Mouse (Mus musculus): Measurements from ENCODE around the gene Mbd5. TPM values are rescaled to one million over a fixed set of nuclear protein-coding genes. Genes with fewer than 3 reads are reported as not detected.

Gene Mbd5
- polyA plus RNA-seq, 1 experiment from 2014 or later = 40.2 TPM

DNA sequence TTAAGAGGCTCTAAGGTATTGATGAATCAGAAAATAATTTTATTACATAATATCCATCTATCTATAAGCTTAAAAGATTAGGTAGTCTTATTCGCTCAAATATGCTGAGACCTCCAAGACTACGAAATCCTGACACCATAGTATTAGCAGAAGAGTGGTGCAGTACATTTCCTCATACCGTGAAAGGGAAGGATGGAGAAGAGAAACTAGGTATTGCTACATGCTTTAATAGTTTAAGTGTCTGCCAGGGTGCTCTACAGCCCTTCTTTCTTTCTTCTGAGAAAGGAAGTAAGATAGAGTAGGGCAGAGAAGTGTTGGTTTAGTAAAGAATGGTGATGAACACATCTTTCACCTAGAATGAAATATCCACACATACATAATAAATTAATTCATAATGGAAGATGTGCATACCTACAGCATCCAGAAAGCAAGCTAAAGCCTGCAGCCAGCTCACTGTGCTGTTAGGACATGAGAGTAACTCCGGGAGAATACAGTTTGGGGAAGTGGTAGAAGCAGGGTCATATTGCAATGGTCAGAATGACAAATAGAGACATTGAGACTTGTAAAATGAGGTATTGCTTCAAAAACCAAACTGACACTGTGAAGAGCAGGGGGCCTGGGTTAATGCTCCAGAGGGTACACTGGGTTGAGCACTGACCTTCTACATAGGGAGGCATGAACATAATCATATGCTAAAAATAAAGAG lies 326.9 kb downstream of the Mbd5 start:
- WGBS = 91% methylated on average over 4 of the region's 4 CpGs
- peaks cover 17% of the 10 kb centered on the region for H3K36me3 ChIP-seq
- no peak overlapping the region for H3K4me2 ChIP-seq (replicated peaks)
- no peak overlapping the region for H3K9ac ChIP-seq (replicated peaks)
- H3K4me1 ChIP-seq (replicated peaks) = peaks cover 10% of the 10 kb centered on the region
- ATAC-seq = no peak
- H3K9me3 ChIP-seq = no peaks in the 10 kb centered on the region
- H3K4me3 ChIP-seq (replicated peaks) = no peak overlapping the region
- no peak overlapping the region for H3K27ac ChIP-seq
- no peaks in the 10 kb centered on the region for H3K27me3 ChIP-seq

DNA sequence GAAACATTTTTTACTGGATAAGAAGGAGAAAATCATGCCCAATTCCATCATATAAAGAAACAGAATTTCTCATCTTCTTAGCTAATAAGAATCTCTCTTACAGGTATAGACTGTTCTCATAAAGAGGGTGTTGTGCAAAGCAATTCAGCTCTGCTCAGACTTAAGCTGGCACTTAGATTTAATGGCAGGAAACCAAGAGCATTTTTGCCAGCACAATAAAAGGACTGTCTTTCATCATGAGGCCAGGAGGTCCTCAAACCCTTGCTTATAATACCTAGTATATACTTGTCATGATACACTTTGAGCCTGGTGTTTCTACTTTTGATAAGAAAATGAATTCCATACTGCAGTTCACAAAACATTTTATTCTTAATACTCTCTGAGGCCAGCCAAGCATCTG lies 331.2 kb downstream of the Mbd5 start:
- H3K36me3 ChIP-seq = peaks cover 17% of the 10 kb centered on the region
- no peak for ATAC-seq
- H3K27me3 ChIP-seq = no peaks in the 10 kb centered on the region
- no peak overlapping the region for H3K4me2 ChIP-seq (replicated peaks)
- no peak overlapping the region for H3K4me3 ChIP-seq (replicated peaks)
- no peak overlapping the region for H3K9ac ChIP-seq (replicated peaks)
- H3K27ac ChIP-seq = no peak overlapping the region
- H3K9me3 ChIP-seq = no peaks in the 10 kb centered on the region
- no peaks in the 10 kb centered on the region for H3K4me1 ChIP-seq (replicated peaks)

DNA sequence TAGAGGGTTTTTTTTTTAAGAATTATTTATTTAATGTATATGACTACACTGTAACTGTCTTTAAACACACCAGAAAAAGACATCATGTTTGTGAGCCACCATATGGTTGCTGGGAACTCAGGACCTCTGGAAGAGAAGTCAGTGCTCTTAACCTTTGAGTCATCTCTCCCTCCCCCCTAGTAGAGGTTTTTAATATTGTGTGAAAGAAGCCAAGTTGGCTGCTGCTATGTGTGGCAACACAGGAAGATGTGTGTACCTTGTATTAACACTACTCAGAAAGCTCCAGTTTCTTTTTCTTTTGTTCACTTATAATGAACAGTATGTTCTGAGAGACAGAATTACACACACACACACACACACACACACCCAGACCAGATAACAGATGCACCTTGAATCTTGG lies 334.3 kb downstream of the Mbd5 start:
- no peak overlapping the region for H3K4me3 ChIP-seq (replicated peaks)
- peaks cover 6% of the 10 kb centered on the region for H3K4me1 ChIP-seq (replicated peaks)
- no peak overlapping the region for H3K4me2 ChIP-seq (replicated peaks)
- no peak for ATAC-seq
- H3K9ac ChIP-seq (replicated peaks) = no peak overlapping the region
- no peaks in the 10 kb centered on the region for H3K9me3 ChIP-seq
- no peak overlapping the region for H3K27ac ChIP-seq
- peaks cover 9% of the 10 kb centered on the region for H3K36me3 ChIP-seq
- no peaks in the 10 kb centered on the region for H3K27me3 ChIP-seq

DNA sequence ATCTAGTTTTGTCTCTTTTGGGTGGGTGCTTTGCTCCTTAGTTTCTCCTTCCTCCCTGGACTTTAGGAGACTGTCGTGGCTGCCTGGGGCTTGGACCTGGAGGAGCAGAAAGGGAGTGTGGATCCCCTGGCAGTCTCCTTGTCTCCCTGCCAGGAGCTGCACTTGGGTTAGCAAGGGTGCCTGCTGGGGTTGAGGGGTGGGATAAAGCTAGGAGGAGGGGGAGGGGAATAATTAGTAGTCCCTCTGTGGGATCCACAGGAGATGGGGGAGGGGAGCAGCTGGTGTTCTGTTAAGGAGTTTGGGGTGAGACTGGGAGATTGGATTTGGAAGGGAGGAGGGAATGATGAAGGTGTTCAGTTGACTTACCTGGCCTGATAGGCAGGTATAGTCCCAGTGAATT lies 337.7 kb downstream of the Mbd5 start:
- H3K4me3 ChIP-seq (replicated peaks) = no peak overlapping the region
- H3K27ac ChIP-seq = no peak overlapping the region
- H3K4me2 ChIP-seq (replicated peaks) = no peak overlapping the region
- H3K4me1 ChIP-seq (replicated peaks) = peaks cover 6% of the 10 kb centered on the region
- H3K9ac ChIP-seq (replicated peaks) = no peak overlapping the region
- WGBS = 6% methylated on average over 1 of the region's 1 CpGs
- peaks cover 11% of the 10 kb centered on the region for H3K36me3 ChIP-seq
- no peaks in the 10 kb centered on the region for H3K27me3 ChIP-seq
- no peak for ATAC-seq
- H3K9me3 ChIP-seq = no peaks in the 10 kb centered on the region

DNA sequence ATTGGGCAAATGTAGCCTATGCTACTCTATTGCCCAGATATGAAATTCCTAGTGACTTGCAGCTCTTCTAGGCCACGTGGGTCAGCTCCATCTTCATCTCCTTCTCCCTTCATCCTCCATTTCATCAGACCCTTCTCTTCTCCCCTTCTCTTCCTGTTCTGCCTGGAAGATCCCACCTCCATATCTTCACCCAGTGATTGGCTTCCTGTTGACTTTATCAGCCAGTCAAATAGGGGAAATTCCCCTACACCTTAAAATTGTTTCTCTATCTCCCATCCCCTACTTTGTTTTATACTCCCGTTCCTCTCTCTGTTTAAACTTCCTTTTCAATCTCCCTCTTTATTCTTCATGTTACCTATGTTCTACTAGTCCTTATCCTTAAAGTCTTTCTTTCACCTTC lies 342.4 kb downstream of the Mbd5 start:
- WGBS = 85% methylated on average over 2 of the region's 2 CpGs
- no peaks in the 10 kb centered on the region for H3K9me3 ChIP-seq

DNA sequence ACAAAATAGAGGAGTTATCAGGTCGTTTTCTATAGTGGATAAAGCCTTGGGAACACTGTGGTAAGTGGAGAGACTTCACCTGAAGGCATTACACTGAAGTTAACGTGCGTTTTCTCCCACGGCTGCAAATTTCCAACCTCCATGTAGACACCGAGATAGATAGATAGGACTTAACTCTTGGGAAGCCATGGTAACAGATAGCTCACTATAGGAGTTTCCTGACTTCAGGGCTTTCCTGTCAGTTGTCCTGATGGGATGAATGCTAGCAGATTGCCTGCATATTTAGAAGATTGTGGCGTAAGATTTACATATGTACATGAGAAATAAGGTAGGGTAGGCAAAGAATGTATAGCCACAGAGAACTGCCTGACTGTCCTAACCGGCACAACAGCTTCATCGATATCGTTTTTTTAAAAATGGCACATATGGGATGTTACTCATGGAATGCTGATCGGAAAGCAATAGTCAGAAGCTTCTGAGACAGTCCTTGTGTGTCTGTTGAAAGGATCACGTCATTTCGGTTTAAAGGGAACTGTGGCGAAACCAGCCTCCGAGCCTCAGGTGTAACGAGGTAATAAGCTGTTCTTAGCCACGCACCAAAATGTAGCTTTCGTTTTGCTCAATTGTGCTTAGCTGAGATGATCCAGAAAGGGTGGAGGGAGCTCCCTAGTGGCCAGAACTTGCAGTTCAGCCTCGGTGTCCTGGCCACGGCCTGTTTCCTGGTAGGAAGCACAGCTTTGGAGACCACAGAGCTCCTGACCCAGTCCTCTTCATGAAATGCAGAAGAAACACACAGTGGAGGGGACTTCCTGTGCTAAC lies 363.5 kb downstream of the Mbd5 start:
- H3K27me3 ChIP-seq = no peaks in the 10 kb centered on the region
- H3K36me3 ChIP-seq = no peaks in the 10 kb centered on the region; the same call in 1 of the 2 replicates
- peak overlapping the region; percentile 41 for H3K4me2 ChIP-seq (replicated peaks)
- peak; percentile 91 for ATAC-seq
- WGBS = 48% methylated on average over 19 of the region's 19 CpGs
- no peak overlapping the region for H3K9ac ChIP-seq (replicated peaks)
- peaks cover 4% of the 10 kb centered on the region; the same call in 1 of the 2 replicates for H3K4me1 ChIP-seq (replicated peaks)
- peak overlapping the region; percentile 16 for H3K4me3 ChIP-seq (replicated peaks)
- H3K9me3 ChIP-seq = no peaks in the 10 kb centered on the region
- H3K27ac ChIP-seq = no peak overlapping the region

More for the DNA sequence above, 342.4 kb downstream of the Mbd5 start:
- Histone ChIP-seq H3K9ac (replicated peaks) (no peak overlapping the region), H3K27me3 (no peaks in the 10 kb centered on the region), H3K36me3 (peaks cover 11% of the 10 kb centered on the region), H3K27ac (no peak overlapping the region), H3K4me1 (replicated peaks) (peaks cover 6% of the 10 kb centered on the region), H3K4me2 (replicated peaks) (no peak overlapping the region), H3K4me3 (replicated peaks) (no peak overlapping the region)
- no peak for ATAC-seq

DNA sequence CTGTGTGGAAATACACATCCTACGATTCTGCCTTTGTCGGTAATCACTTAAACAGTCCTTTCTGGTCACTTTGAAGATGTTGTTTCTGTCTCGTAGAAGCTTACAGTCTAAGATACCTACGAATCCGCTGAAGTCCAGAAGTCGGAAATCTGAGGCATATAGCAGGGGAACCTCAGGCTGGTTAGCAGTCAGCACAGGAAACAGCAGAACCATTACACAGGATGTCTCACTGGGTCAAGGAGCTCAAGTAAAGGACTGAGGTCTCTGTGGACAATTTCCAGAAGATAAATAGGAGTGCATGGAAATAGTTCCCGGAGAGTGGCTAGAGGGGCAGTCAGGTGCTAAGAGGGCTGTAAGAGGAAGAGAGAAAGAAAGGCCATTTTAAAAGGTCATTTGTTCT lies 384.3 kb downstream of the Mbd5 start:
- Histone ChIP-seq H3K36me3 (no peaks in the 10 kb centered on the region), H3K27ac (no peak overlapping the region), H3K9ac (replicated peaks) (no peak overlapping the region), H3K4me3 (replicated peaks) (no peak overlapping the region), H3K4me2 (replicated peaks) (no peak overlapping the region), H3K9me3 (no peaks in the 10 kb centered on the region), H3K27me3 (no peaks in the 10 kb centered on the region), H3K4me1 (replicated peaks) (no peaks in the 10 kb centered on the region)
- WGBS = 94% methylated on average over 7 of the region's 7 CpGs
- ATAC-seq = no peak

DNA sequence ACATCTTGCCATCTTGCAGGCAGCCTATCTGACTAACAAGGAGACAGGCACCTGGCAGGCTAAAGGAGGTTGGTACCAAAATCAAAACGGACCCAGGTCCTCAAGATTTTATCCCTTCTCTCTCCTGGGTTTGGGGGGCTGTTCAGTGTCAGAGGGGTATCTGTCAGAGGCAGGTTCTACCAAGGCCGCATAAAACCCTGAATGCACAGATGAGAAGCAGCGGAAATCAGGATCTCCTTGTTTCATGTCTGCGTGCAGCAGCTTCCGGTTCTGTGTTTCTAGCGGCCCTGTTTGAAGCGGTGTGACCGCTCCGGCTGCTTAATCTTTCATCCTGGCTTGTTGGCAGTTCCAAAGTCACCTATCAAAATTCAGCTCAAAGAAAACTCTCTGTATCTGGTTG lies 386.0 kb downstream of the Mbd5 start:
- Histone ChIP-seq H3K4me2 (replicated peaks) (no peak overlapping the region), H3K9ac (replicated peaks) (no peak overlapping the region), H3K9me3 (no peaks in the 10 kb centered on the region), H3K27ac (no peak overlapping the region), H3K4me3 (replicated peaks) (no peak overlapping the region), H3K36me3 (no peaks in the 10 kb centered on the region), H3K27me3 (no peaks in the 10 kb centered on the region), H3K4me1 (replicated peaks) (no peaks in the 10 kb centered on the region)
- no peak for ATAC-seq
- 88% methylated on average over 9 of the region's 9 CpGs for WGBS

DNA sequence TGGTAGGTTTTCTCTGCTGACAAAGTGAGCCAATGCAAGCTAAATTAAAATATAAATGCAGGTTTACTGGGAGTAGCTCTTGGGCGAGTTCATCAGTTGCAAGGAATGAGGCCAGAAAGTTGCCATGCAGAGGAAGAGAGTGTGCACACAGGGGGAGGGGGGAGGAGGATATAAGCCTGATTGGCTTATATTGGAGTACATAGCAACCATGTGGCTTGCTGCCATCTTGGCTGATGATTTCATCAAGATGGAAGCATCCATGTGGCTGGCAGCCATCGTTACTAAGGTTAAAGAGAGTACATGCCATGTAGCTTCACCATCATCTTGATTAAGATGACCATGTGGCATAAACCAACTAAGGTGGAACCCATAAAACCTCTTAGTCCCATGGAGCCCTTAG lies 395.0 kb downstream of the Mbd5 start:
- no peak overlapping the region for H3K9ac ChIP-seq (replicated peaks)
- ATAC-seq = no peak
- H3K4me3 ChIP-seq (replicated peaks) = no peak overlapping the region
- WGBS = 83% methylated on average over 2 of the region's 2 CpGs
- H3K9me3 ChIP-seq = no peaks in the 10 kb centered on the region
- no peaks in the 10 kb centered on the region for H3K27me3 ChIP-seq
- H3K36me3 ChIP-seq = no peaks in the 10 kb centered on the region
- H3K27ac ChIP-seq = no peak overlapping the region
- H3K4me1 ChIP-seq (replicated peaks) = no peaks in the 10 kb centered on the region
- H3K4me2 ChIP-seq (replicated peaks) = no peak overlapping the region

DNA sequence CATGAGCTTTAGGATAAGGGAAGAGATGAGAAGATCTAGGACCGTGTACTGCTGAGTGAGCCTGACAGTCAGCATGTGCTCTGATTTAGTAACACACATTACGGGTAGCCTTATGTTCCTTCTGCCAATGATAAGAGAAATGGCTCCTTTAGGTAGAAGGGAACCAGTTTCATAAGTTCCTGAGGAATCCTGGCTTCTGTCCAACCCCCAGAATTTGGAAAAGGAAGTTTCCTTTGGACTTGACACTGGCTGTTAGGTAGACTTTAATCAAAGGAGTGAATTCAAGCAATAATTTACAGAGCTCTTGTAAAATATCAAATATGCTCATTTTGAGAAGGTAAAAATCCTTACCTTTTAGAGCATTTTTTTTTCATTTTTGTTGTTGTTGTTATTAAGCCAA lies 396.5 kb downstream of the Mbd5 start:
- H3K4me2 ChIP-seq (replicated peaks) = no peak overlapping the region
- H3K27me3 ChIP-seq = no peaks in the 10 kb centered on the region
- ATAC-seq = no peak
- no peak overlapping the region for H3K27ac ChIP-seq
- H3K9ac ChIP-seq (replicated peaks) = no peak overlapping the region
- no peak overlapping the region for H3K4me3 ChIP-seq (replicated peaks)
- no peaks in the 10 kb centered on the region for H3K36me3 ChIP-seq
- H3K9me3 ChIP-seq = no peaks in the 10 kb centered on the region
- 92% methylated on average over 2 of the region's 2 CpGs for WGBS
- no peaks in the 10 kb centered on the region for H3K4me1 ChIP-seq (replicated peaks)

DNA sequence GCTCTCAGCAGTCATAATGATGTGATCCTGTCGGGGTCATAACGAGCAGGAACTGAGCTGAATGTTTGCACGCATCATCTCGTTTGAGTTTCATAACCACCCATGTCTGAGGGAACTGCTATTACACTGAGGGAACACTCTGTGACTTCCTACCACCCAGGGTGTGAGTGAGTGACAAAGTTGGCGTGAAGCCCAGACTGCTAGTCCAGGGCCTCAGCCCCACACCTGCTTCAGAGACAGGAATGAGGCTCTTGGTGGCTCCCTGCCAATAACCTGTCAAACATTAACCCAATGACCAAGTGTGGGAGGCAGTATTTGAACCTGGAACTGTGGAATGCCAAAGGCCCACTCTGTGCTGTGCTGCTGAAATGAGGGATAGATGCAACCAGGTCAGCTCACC lies 400.5 kb downstream of the Mbd5 start:
- Histone ChIP-seq H3K27me3 (no peaks in the 10 kb centered on the region), H3K9ac (replicated peaks) (no peak overlapping the region), H3K4me2 (replicated peaks) (no peak overlapping the region), H3K9me3 (no peaks in the 10 kb centered on the region), H3K27ac (no peak overlapping the region), H3K4me3 (replicated peaks) (no peak overlapping the region), H3K36me3 (no peaks in the 10 kb centered on the region), H3K4me1 (replicated peaks) (no peaks in the 10 kb centered on the region)
- WGBS = 76% methylated on average over 5 of the region's 5 CpGs
- 0 out of 2 replicates have a peak, but pooled peaks have one; percentile 43 for ATAC-seq

DNA sequence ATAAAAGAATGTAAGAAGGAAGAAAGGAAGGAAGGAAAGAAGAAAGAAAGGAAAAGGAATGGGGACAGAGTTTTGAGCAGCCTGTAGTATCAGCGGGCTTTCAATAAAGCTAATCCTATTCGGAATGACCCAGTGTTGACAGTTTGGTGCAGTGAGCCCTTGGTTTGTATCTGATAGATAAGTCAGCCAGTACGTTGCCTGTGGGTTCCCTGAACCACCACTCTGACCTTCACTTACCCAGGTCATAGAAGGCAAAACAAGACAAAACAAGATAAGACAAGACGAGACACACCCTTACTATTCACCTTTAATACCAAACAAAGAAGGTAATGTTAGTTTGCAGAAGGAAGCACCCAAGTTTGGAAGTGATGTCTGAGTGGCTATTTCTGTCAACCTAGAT lies 401.5 kb downstream of the Mbd5 start:
- H3K9me3 ChIP-seq = no peaks in the 10 kb centered on the region
- no peak overlapping the region for H3K4me3 ChIP-seq (replicated peaks)
- H3K4me1 ChIP-seq (replicated peaks) = no peaks in the 10 kb centered on the region
- no peak overlapping the region for H3K9ac ChIP-seq (replicated peaks)
- H3K27ac ChIP-seq = no peak overlapping the region
- H3K27me3 ChIP-seq = no peaks in the 10 kb centered on the region
- no peak overlapping the region for H3K4me2 ChIP-seq (replicated peaks)
- no peaks in the 10 kb centered on the region for H3K36me3 ChIP-seq
- ATAC-seq = no peak
- 89% methylated on average over 4 of the region's 4 CpGs for WGBS
